Mouse (Mus musculus) limb, embryonic 15.5 days (tissue): ENCODE measurements around the gene Mab21l2. TPM values are rescaled to one million over a fixed set of nuclear protein-coding genes. Genes with fewer than 3 reads are reported as not detected.

Experiments
- ATAC-seq: fragments of 200-750 bp; cut with Nextera tagmentation; 2 replicates; pipeline ENCODE4 v1.8.0; 2017; ENCODE audit warnings: low read depth, moderate TSS enrichment; ENCODE audit not compliant: insufficient number of reproducible peaks, low FRiP score, low TSS enrichment
- H3K27ac ChIP-seq: fragments of 300-500 bp; sonication (generic); 2 replicates; pipeline ENCODE4 v1.5.1; 2015; ENCODE audit warnings: moderate library complexity, mild to moderate bottlenecking, inconsistent platforms
- H3K27me3 ChIP-seq: fragments of 300-500 bp; sonication (generic); 2 replicates; pipeline ENCODE4 v1.6.1; 2015; ENCODE audit warnings: inconsistent platforms
- H3K36me3 ChIP-seq: fragments of 300-500 bp; sonication (generic); 2 replicates; pipeline ENCODE4 v1.6.1; 2015; ENCODE audit warnings: inconsistent platforms
- H3K4me1 ChIP-seq: fragments of 300-500 bp; sonication (generic); 2 replicates; pipeline ENCODE4 v1.6.1; 2015; ENCODE audit warnings: inconsistent platforms
- H3K4me2 ChIP-seq: fragments of 300-500 bp; sonication (generic); 2 replicates; pipeline ENCODE4 v1.6.1; 2015; ENCODE audit warnings: mild to moderate bottlenecking, inconsistent platforms
- H3K4me3 ChIP-seq: fragments of 300-500 bp; sonication (generic); 2 replicates; pipeline ENCODE4 v1.5.1; 2015; ENCODE audit warnings: mild to moderate bottlenecking, inconsistent platforms
- H3K9ac ChIP-seq: fragments of 300-500 bp; sonication (generic); 2 replicates; pipeline ENCODE4 v1.6.1; 2015; ENCODE audit warnings: inconsistent platforms
- H3K9me3 ChIP-seq: fragments of 300-500 bp; sonication (generic); 2 replicates; pipeline ENCODE4 v1.6.1; 2016; ENCODE audit warnings: inconsistent platforms
- WGBS: fragments of 180-500 bp; shearing (Covaris S2); methylation state at CpG from one replicate; pipeline ENCODE4 v1.1.7; 2015; 5-methylcytosine and 5-hydroxymethylcytosine counted together
- polyA plus RNA-seq: library from polyadenylated mRNA; unstranded; fragments of >200 nt; fragmentation: Nextera tagmentation; extraction: Ambion mirVana; gene quantifications from 2 replicates; pipeline ENCODE4 v1.2.1, GENCODE M21; 2015

Gene Mab21l2
- 16.6 and 22.9 TPM in 2 replicates for polyA plus RNA-seq

DNA sequence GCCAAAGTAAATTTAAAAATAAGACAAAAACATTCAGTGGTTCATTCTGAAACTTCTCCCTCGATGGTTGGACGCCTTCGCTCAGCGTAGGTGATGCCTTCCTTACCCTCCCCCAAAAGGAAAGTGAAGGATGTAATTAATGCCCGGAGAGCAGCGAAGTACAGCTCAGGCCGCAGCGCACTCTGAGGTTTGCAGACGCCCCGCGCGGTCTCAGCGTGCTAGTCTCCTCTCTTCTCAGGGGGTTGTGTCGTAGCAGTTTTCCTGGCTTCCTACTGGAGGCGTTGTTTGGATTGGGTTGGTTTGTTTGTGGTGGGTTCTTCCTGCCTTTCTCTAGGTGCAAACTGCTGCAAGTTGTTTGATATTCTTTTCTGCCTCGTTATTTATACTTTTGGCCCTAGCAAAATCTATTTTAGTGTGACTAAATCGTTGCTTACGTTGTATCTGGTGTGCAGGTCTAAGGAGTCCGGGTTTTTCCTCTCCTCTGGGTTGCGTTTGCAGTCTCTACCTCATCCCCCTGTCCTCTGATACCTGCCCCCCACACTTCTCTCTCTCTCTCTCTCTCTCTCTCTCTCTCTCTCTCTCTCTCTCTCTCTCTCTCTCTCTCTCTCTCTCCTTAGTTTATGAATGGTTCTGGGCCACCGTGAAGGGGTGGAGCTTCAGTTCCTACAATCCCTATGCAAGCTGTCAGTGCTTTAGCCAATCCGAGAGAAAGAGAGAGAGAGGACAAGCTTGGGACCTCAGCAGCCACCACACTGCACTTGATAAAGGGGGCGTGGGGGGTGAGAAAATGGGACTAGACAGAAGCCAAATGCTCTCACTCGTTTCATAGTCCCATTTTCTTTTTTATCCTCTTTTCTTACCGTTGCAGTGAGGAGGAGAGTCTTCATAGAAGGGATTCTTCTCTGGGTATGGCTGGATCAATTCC, at the start of gene Mab21l2:
Mab21l2 (minus strand) TSS at position 539 of the 925 bp plus-strand sequence.
- Histone ChIP-seq H3K27me3 (peaks cover 17% of the 10 kb centered on the region; the same call in 1 of the 2 replicates), H3K9me3 (no peaks in the 10 kb centered on the region), H3K4me1 (peaks cover 21% of the 10 kb centered on the region), H3K36me3 (no peaks in the 10 kb centered on the region), H3K4me2 (peak within 1 kb of the TSS; percentile 82), H3K4me3 (peak within 1 kb of the TSS; percentile 52), H3K9ac (peak within 1 kb of the TSS; percentile 61), H3K27ac (peak within 1 kb of the TSS; percentile 89)
- 4% methylated on average over 25 of the region's 25 CpGs for WGBS
- peak; percentile 85 for ATAC-seq

DNA sequence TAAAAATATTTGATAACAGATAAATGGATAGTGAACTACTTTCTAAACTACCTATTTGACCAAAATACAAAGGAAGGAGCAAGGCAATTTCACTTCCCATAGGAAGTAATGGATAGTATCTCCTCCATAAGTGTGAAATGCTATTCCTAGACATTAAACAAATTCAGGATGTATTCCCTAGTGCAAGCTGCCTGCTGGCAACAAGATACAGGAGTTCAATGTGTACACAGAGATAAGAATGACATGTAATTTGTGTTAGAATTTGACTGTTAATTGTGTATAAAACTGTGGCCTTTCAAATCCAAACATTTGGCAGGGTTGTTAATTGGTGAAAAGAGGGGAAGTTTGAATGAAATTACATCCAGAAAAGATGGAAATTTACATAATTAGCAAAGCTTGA, 26.9 kb upstream of the Mab21l2 start:
- H3K4me2 ChIP-seq, result no peak overlapping the region
- no peaks in the 10 kb centered on the region for H3K27me3 ChIP-seq
- H3K9ac ChIP-seq, result no peak overlapping the region
- H3K4me3 ChIP-seq, result no peak overlapping the region
- no peak for ATAC-seq
- H3K9me3 ChIP-seq, result no peaks in the 10 kb centered on the region
- H3K27ac ChIP-seq, result no peak overlapping the region
- H3K36me3 ChIP-seq, result no peaks in the 10 kb centered on the region
- no peaks in the 10 kb centered on the region for H3K4me1 ChIP-seq

DNA sequence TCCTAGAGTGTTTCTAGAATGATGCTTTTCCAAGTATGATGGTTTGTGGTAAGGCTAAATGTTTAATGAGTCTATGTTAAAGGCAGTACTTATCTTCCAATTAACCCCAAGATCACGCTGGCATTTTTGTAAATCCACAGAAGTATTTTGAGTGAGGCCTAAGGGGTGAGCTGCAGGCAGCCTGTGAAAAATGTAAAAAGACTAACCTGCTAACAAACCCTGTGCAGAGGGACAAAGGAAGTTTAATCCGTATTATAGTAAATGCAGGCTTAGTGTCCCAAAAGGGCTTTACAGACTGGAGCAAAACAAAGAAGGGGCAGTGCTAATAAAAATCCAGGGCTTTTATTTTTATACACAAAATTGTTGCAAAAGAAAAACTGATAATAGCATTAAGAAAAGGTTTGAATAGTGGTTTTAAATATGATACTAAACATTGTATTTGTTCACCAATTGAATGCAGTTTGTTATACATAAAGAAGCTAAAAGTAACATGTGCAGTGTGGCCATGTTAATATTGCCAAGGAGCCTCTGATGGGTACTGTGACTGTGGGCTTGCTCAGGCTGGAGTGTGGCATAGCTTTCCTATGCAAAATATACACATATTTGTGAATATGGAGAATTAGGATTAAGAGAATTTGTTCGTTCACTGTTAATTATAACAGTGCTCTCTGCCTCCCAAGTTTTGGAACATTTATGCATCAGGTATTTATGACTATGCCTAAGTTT, 24.3 kb upstream of the Mab21l2 start:
- Histone ChIP-seq H3K4me2 (no peak overlapping the region), H3K4me1 (no peaks in the 10 kb centered on the region), H3K27me3 (no peaks in the 10 kb centered on the region), H3K27ac (no peak overlapping the region), H3K9me3 (no peaks in the 10 kb centered on the region), H3K4me3 (no peak overlapping the region), H3K36me3 (no peaks in the 10 kb centered on the region), H3K9ac (no peak overlapping the region)
- ATAC-seq, result no peak
- WGBS, result 45% methylated on average over 3 of the region's 3 CpGs

DNA sequence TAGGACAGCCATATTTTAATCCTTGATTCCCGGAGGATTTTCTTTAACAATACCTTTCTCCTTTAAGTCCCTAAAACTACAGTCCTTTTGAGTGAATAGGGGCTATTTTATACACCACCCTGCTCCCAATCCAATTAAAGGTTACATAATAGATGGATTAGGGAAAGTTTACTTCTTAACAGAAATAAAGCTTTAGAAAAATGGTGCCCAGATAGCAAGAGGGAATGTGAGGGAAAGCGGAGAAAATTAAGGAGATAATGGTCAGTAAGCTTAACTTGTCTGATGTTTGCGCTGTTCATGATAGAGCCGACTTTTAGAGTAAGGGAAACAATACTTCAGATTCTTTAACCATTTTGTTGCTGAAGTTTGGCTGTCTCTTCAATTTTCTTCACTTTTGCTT, 23.1 kb upstream of the Mab21l2 start:
- no peak overlapping the region for H3K4me3 ChIP-seq
- H3K27ac ChIP-seq, result no peak overlapping the region
- no peak overlapping the region for H3K4me2 ChIP-seq
- no peak overlapping the region for H3K9ac ChIP-seq
- no peaks in the 10 kb centered on the region for H3K9me3 ChIP-seq
- no peak for ATAC-seq
- no peaks in the 10 kb centered on the region for H3K36me3 ChIP-seq
- no peaks in the 10 kb centered on the region for H3K4me1 ChIP-seq
- WGBS, result 62% methylated on average over 4 of the region's 4 CpGs
- no peaks in the 10 kb centered on the region for H3K27me3 ChIP-seq

- no peak for ATAC-seq
- Histone ChIP-seq H3K27ac (no peak overlapping the region), H3K4me3 (no peak overlapping the region), H3K9me3 (no peaks in the 10 kb centered on the region), H3K27me3 (no peaks in the 10 kb centered on the region), H3K36me3 (no peaks in the 10 kb centered on the region), H3K4me1 (no peaks in the 10 kb centered on the region), H3K9ac (no peak overlapping the region), H3K4me2 (no peak overlapping the region)
- WGBS, result 83% methylated on average over 4 of the region's 4 CpGs
These were observed 18.9 kb upstream of the Mab21l2 start for GRCm38 (mm10) chr3:86567312-86567711.

GRCm38 (mm10) chr3:86561396-86561795, 13.0 kb upstream of the Mab21l2 start:
- Histone ChIP-seq H3K9ac (no peak overlapping the region), H3K36me3 (no peaks in the 10 kb centered on the region), H3K4me3 (no peak overlapping the region), H3K27ac (no peak overlapping the region), H3K4me1 (no peaks in the 10 kb centered on the region), H3K4me2 (no peak overlapping the region), H3K27me3 (no peaks in the 10 kb centered on the region), H3K9me3 (no peaks in the 10 kb centered on the region)
- WGBS, result 95% methylated on average over 1 of the region's 1 CpGs
- no peak for ATAC-seq

- Histone ChIP-seq H3K4me1 (no peaks in the 10 kb centered on the region), H3K27me3 (no peaks in the 10 kb centered on the region), H3K4me3 (no peak overlapping the region), H3K9me3 (no peaks in the 10 kb centered on the region), H3K4me2 (no peak overlapping the region), H3K9ac (no peak overlapping the region), H3K27ac (no peak overlapping the region), H3K36me3 (no peaks in the 10 kb centered on the region)
- WGBS, result 93% methylated on average over 1 of the region's 1 CpGs
- no peak for ATAC-seq
These were observed 12.6 kb upstream of the Mab21l2 start for GRCm38 (mm10) chr3:86561023-86561344.

- no peaks in the 10 kb centered on the region for H3K27me3 ChIP-seq
These were observed 12.0 kb upstream of the Mab21l2 start for GRCm38 (mm10) chr3:86560281-86561022.

DNA sequence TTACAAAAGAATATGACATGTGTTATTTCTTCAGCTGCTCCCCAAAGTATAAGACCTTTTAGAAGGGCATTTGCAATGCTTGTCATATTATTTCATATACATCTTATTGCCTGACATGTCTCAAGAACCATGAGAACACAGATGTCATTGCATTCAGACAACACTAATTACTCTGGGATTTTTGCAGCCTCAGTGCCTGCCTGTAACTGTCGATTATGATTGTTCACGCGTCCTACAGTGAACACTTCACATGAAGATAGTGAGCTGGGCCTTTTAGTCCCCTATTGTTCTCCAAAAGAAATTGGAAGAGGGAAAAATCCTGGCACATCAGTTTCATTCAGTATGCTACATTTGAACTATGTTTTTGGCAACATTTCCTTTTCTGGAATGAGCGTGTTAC, 11.2 kb upstream of the Mab21l2 start:
- no peaks in the 10 kb centered on the region for H3K36me3 ChIP-seq
- H3K9ac ChIP-seq, result no peak overlapping the region
- no peak for ATAC-seq
- H3K27ac ChIP-seq, result no peak overlapping the region
- H3K4me1 ChIP-seq, result no peaks in the 10 kb centered on the region
- no peak overlapping the region for H3K4me3 ChIP-seq
- H3K9me3 ChIP-seq, result no peaks in the 10 kb centered on the region
- no peaks in the 10 kb centered on the region for H3K27me3 ChIP-seq
- 77% methylated on average over 4 of the region's 4 CpGs for WGBS
- no peak overlapping the region for H3K4me2 ChIP-seq

More at GRCm38 (mm10) chr3:86560281-86561022, 12.0 kb upstream of the Mab21l2 start:
- no peak overlapping the region for H3K4me3 ChIP-seq
- WGBS, result 79% methylated on average over 4 of the region's 4 CpGs
- no peaks in the 10 kb centered on the region for H3K4me1 ChIP-seq
- ATAC-seq, result no peak
- H3K9me3 ChIP-seq, result no peaks in the 10 kb centered on the region
- no peak overlapping the region for H3K4me2 ChIP-seq
- H3K27ac ChIP-seq, result no peak overlapping the region
- H3K9ac ChIP-seq, result no peak overlapping the region
- no peaks in the 10 kb centered on the region for H3K36me3 ChIP-seq

- WGBS, result 40% methylated on average over 1 of the region's 1 CpGs
- Histone ChIP-seq H3K4me3 (no peak overlapping the region), H3K36me3 (no peaks in the 10 kb centered on the region), H3K27ac (no peak overlapping the region), H3K27me3 (no peaks in the 10 kb centered on the region), H3K4me2 (no peak overlapping the region), H3K9me3 (no peaks in the 10 kb centered on the region), H3K4me1 (no peaks in the 10 kb centered on the region), H3K9ac (no peak overlapping the region)
- ATAC-seq, result no peak
These were observed 10.5 kb upstream of the Mab21l2 start for GRCm38 (mm10) chr3:86558976-86559375.

GRCm38 (mm10) chr3:86552170-86552569, 3.7 kb upstream of the Mab21l2 start:
- peaks cover 13% of the 10 kb centered on the region for H3K4me1 ChIP-seq
- no peak overlapping the region for H3K27ac ChIP-seq
- no peak overlapping the region for H3K9ac ChIP-seq
- H3K27me3 ChIP-seq, result 0 out of 2 replicates have a peak, but pooled peaks cover 14% of the 10 kb centered on the region
- no peaks in the 10 kb centered on the region for H3K36me3 ChIP-seq
- no peaks in the 10 kb centered on the region for H3K9me3 ChIP-seq
- H3K4me3 ChIP-seq, result no peak overlapping the region
- 65% methylated on average over 5 of the region's 5 CpGs for WGBS
- H3K4me2 ChIP-seq, result no peak overlapping the region
- ATAC-seq, result no peak
